Mouse (Mus musculus) forebrain, embryonic 15.5 days (tissue): Measurements from ENCODE around the gene Gpr153. TPM values are rescaled to one million over a fixed set of nuclear protein-coding genes. Genes with fewer than 3 reads are reported as not detected.
"Not testable (repeated sequence)": the region's sequence is repeated elsewhere in the genome, so short reads cannot be mapped to it uniquely, and the experiment has no call there.

Experiments
- ATAC-seq: fragments of 200-750 bp; cut with Nextera tagmentation; replicated peaks from 2 replicates; pipeline ENCODE4 v1.8.0; 2017; ENCODE audit warnings: mild to moderate bottlenecking, moderate TSS enrichment, moderate library complexity
- H3K27ac ChIP-seq: fragments of 300-500 bp; sonication (generic); replicated peaks from 2 replicates; pipeline ENCODE4 v1.5.1; 2015; ENCODE audit warnings: mild to moderate bottlenecking, inconsistent platforms
- H3K27me3 ChIP-seq: fragments of 300-500 bp; sonication (generic); 2 replicates; pipeline ENCODE4 v1.6.1; 2015; ENCODE audit warnings: inconsistent platforms
- H3K36me3 ChIP-seq: fragments of 300-500 bp; sonication (generic); 2 replicates; pipeline ENCODE4 v1.6.1; 2015; ENCODE audit warnings: mild to moderate bottlenecking, inconsistent platforms
- H3K4me1 ChIP-seq: fragments of 300-500 bp; sonication (generic); 2 replicates; pipeline ENCODE4 v1.6.1; 2015; ENCODE audit warnings: inconsistent platforms
- H3K4me2 ChIP-seq: fragments of 300-500 bp; sonication (generic); replicated peaks from 2 replicates; pipeline ENCODE4 v1.6.1; 2015; ENCODE audit warnings: mild to moderate bottlenecking, inconsistent platforms
- H3K4me3 ChIP-seq: fragments of 300-500 bp; sonication (generic); 2 replicates; pipeline ENCODE4 v1.5.1; 2015; ENCODE audit warnings: mild to moderate bottlenecking, inconsistent platforms
- H3K9ac ChIP-seq: fragments of 300-500 bp; sonication (generic); replicated peaks from 2 replicates; pipeline ENCODE4 v1.6.1; 2015; ENCODE audit warnings: mild to moderate bottlenecking, inconsistent platforms
- H3K9me3 ChIP-seq: fragments of 300-500 bp; sonication (generic); 2 replicates; pipeline ENCODE4 v1.6.1; 2016; ENCODE audit warnings: inconsistent platforms
- WGBS: fragments of 180-500 bp; shearing (Covaris S2); methylation state at CpG from one replicate; pipeline ENCODE4 v1.1.7; 2015; ENCODE audit warnings: mixed read lengths; 5-methylcytosine and 5-hydroxymethylcytosine counted together
- polyA plus RNA-seq: library from polyadenylated mRNA; unstranded; fragments of >200 nt; fragmentation: Nextera tagmentation; extraction: Ambion mirVana; gene quantifications from 2 replicates; pipeline ENCODE4 v1.2.1, GENCODE M21; 2015

Gene Gpr153
- polyA plus RNA-seq = 5.7 and 6.3 TPM in 2 replicates

DNA sequence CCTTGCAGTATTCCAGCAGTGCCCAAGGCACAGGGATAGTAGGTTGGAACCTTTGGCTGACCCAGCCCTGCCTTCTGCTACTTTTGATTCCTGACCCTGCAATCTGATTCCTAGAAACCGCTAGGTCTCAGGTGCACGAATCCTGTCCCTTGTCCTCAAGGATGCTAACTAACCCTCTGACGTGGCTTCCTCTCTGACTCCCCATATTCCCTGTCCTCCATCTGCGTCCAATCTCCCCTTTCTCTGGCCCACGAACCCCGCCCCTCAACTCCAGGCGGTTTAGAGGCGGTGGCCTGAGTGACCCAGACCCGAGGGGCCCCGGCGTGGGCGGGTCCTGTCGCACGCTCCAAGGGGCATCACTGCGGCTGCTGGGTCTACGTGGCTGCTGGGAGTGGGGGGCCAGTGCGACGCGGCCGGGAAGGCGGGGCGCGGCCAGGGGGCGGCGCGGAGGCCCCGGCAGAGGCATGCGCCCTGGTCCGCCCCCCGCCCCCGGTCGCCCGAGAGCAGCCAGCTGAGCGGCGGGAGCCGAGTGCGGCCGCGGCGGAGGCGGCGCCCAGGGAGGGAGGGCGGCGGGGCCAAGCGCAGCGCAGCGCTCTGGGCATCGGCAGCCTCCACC lies at the start of gene Gpr153:
Gene Gpr153 (plus strand): TSS at position 612 of the 616 bp plus-strand sequence.
- Histone ChIP-seq H3K4me1 (peaks cover 22% of the 10 kb centered on the region), H3K9me3 (no peaks in the 10 kb centered on the region), H3K9ac (peak within 1 kb of the TSS; percentile 58), H3K4me2 (peak within 1 kb of the TSS; percentile 77), H3K27ac (peak within 1 kb of the TSS; percentile 49), H3K36me3 (no peaks in the 10 kb centered on the region), H3K4me3 (peak within 1 kb of the TSS; percentile 54), H3K27me3 (peaks cover 20% of the 10 kb centered on the region; the same call in 1 of the 2 replicates)
- WGBS = 2% methylated on average over 42 of the region's 48 CpGs
- ATAC-seq = peak; percentile 67

DNA sequence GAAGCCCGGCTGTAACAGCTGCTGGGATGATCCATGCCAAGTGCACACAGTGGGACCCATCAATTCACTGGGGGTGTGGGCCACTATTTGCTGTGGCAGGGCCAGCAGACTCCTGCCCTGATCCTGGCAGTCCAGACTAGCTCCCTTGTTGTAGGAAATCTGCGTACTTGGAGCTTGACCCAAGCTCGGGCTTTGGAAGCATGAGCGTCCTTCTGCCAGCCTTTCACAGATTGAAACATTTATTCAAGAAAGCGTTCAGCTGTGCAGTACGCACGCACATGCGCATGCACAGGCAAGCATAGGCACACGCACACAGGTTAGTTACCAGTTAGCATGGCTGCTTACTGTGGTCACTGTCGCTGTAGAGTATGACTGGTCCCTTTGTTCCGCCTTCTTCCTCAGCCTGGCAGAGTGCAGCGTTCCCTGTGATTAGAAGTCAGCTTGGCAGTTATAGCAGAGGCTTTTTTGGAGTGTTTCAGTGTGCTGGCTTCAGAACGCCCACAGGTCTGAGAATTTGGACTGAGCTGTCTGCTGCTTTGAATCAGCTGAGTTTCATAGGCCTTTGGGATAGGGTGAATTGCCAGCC lies 47.0 kb upstream of the Gpr153 start:
- Histone ChIP-seq H3K9me3 (no peaks in the 10 kb centered on the region), H3K4me1 (peaks cover 23% of the 10 kb centered on the region), H3K27ac (peak overlapping the region; percentile 66), H3K4me2 (no peak overlapping the region), H3K4me3 (no peak overlapping the region), H3K27me3 (no peaks in the 10 kb centered on the region), H3K36me3 (0 out of 2 replicates have a peak, but pooled peaks cover 4% of the 10 kb centered on the region), H3K9ac (no peak overlapping the region; the same call in 1 of the 2 replicates)
- WGBS = 65% methylated on average over 13 of the region's 13 CpGs
- ATAC-seq = peak; percentile 48

DNA sequence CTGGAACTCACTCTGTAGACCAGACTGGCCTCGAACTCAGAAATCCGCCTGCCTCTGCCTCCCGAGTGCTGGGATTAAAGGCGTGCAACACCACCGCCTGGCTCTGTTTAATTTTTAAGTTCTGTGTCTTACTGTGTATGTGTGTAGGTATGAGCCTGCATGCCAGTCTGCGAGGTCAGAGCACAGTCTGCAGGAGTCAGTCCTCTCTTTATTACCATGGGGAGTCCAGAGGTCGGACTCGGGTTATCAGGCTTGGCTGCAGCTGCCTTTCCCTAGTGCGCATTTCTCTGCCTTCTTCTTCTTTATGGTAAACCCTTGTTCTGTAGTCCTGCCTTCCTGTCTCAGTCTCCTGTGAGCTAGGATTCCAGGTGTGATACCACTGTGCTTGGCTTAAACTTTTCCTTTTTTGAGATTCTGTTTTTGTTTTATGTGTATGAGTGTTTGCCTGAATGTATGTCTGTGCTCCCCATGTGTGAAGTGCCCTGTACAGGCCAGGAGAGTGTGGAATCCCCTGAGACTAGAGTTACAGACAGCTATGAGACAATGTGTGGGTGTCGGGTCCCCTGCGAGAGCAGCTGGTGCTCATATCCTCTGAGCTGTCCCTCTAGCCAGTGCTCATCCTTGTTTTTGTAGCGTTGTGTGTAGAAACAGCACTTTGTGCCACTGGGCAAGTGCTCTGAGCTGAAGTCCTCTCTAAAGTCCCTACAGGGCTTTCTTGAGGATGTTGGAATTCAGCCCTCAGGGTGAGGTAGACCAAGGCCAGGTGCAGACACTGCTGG lies 46.1 kb upstream of the Gpr153 start:
- H3K27me3 ChIP-seq = no peaks in the 10 kb centered on the region
- no peaks in the 10 kb centered on the region for H3K9me3 ChIP-seq
- 0 out of 2 replicates have a peak overlapping the region, but pooled peaks have one; percentile 66 for H3K27ac ChIP-seq
- 0 out of 2 replicates have a peak, but pooled peaks cover 4% of the 10 kb centered on the region for H3K36me3 ChIP-seq
- peaks cover 15% of the 10 kb centered on the region for H3K4me1 ChIP-seq
- no peak for ATAC-seq
- 90% methylated on average over 12 of the region's 12 CpGs for WGBS
- H3K9ac ChIP-seq = no peak overlapping the region
- no peak overlapping the region for H3K4me3 ChIP-seq
- H3K4me2 ChIP-seq = no peak overlapping the region

DNA sequence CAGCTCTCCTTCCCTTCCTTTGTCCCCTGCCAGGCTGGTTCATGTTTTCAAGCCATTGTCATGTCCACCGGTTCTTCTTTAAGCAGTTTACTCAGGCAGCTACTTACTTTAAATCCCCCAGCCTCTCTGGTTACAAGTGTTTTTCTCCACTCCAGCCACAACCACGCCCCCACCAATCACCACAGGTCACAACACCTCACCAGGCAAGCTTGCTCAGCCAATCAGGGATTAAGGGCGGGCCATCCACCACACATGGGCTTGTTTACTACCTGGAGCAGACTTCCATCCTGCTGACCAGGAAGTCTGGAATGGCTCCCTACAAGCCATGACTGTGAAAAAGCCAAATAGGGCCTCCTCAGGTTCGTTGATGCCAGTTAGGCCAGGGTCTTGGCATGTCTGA lies 43.7 kb upstream of the Gpr153 start:
- not testable (repeated sequence) for H3K9ac ChIP-seq, H3K4me2 ChIP-seq, H3K27ac ChIP-seq, H3K9me3 ChIP-seq, H3K36me3 ChIP-seq, H3K27me3 ChIP-seq, ATAC-seq, H3K4me3 ChIP-seq
- H3K4me1 ChIP-seq = peaks cover 15% of the 10 kb centered on the region
- 54% methylated on average over 4 of the region's 4 CpGs for WGBS

DNA sequence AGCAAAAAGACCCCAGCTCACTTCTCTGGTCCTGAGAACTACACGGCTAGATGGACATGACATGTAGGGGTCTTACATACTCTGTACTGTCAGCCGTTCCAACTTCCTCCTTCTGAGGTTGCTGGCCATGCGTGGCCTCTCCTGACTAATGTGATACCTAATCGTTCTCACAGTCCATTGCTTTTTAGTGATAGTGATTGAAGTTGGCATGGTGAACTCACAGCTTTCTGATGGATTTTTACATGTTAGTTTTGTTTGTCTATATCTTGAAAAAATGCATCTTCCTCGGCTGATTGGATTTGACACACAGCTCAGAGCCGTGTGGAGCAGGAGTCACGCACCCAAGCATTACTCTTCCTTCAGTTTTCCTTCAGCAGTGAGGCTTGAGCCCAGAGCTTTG lies 42.7 kb upstream of the Gpr153 start:
- no peak for ATAC-seq
- H3K9me3 ChIP-seq = no peaks in the 10 kb centered on the region
- peaks cover 10% of the 10 kb centered on the region for H3K4me1 ChIP-seq
- H3K27me3 ChIP-seq = no peaks in the 10 kb centered on the region
- H3K36me3 ChIP-seq = 0 out of 2 replicates have a peak, but pooled peaks cover 4% of the 10 kb centered on the region
- no peak overlapping the region for H3K27ac ChIP-seq
- no peak overlapping the region for H3K4me2 ChIP-seq
- no peak overlapping the region for H3K9ac ChIP-seq
- no peak overlapping the region for H3K4me3 ChIP-seq
- WGBS = 91% methylated on average over 7 of the region's 7 CpGs

- Histone ChIP-seq H3K27ac (no peak overlapping the region), H3K4me1 (no peaks in the 10 kb centered on the region), H3K9me3 (no peaks in the 10 kb centered on the region), H3K27me3 (no peaks in the 10 kb centered on the region), H3K9ac (no peak overlapping the region), H3K4me2 (no peak overlapping the region), H3K36me3 (0 out of 2 replicates have a peak, but pooled peaks cover 4% of the 10 kb centered on the region), H3K4me3 (no peak overlapping the region)
- no peak for ATAC-seq
- 94% methylated on average over 4 of the region's 4 CpGs for WGBS
These were observed 41.6 kb upstream of the Gpr153 start for GRCm38 (mm10) chr4:152232411-152232903.

- Histone ChIP-seq H3K27me3 (no peaks in the 10 kb centered on the region), H3K27ac (no peak overlapping the region), H3K9ac (no peak overlapping the region), H3K4me1 (0 out of 2 replicates have a peak, but pooled peaks cover under 1% of the 10 kb centered on the region), H3K9me3 (no peaks in the 10 kb centered on the region), H3K4me3 (no peak overlapping the region), H3K4me2 (no peak overlapping the region), H3K36me3 (no peaks in the 10 kb centered on the region)
- no peak for ATAC-seq
- 76% methylated on average over 4 of the region's 4 CpGs for WGBS
These were observed 34.1 kb upstream of the Gpr153 start for GRCm38 (mm10) chr4:152239974-152240373.

GRCm38 (mm10) chr4:152243241-152243891 lies 30.7 kb upstream of the Gpr153 start:
- Histone ChIP-seq H3K9ac (no peak overlapping the region), H3K27ac (no peak overlapping the region), H3K27me3 (no peaks in the 10 kb centered on the region), H3K4me2 (no peak overlapping the region), H3K4me3 (no peak overlapping the region), H3K36me3 (no peaks in the 10 kb centered on the region), H3K4me1 (0 out of 2 replicates have a peak, but pooled peaks cover 13% of the 10 kb centered on the region), H3K9me3 (no peaks in the 10 kb centered on the region)
- 90% methylated on average over 9 of the region's 9 CpGs for WGBS
- ATAC-seq = no peak

DNA sequence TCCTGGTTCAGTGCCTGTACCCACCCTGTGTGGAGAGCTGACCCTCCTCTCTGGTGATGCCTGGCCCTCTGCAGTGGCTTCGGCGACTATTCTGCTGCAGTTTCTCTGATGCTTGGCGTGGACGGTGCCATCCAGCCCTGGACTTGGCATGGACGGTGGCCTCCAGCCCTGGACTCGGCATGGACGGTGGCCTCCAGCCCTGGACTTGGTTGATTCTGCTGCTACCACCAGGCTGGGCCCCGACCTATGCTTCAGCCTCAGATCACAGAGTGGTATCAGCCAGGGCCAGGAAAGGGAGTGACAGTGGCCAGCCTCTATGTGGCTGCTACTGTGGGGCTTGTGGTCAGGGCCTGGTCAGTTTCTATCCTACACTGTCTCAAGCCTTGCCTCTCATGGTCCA lies 30.1 kb upstream of the Gpr153 start:
- no peak for ATAC-seq
- H3K4me2 ChIP-seq = no peak overlapping the region
- no peak overlapping the region for H3K9ac ChIP-seq
- no peak overlapping the region for H3K4me3 ChIP-seq
- 93% methylated on average over 8 of the region's 8 CpGs for WGBS
- H3K36me3 ChIP-seq = no peaks in the 10 kb centered on the region
- 0 out of 2 replicates have a peak, but pooled peaks cover 13% of the 10 kb centered on the region for H3K4me1 ChIP-seq
- H3K9me3 ChIP-seq = no peaks in the 10 kb centered on the region
- no peak overlapping the region for H3K27ac ChIP-seq
- no peaks in the 10 kb centered on the region for H3K27me3 ChIP-seq

GRCm38 (mm10) chr4:152244545-152245522 lies 29.2 kb upstream of the Gpr153 start:
- Histone ChIP-seq H3K27me3 (no peaks in the 10 kb centered on the region), H3K9ac (no peak overlapping the region), H3K4me3 (no peak overlapping the region), H3K4me1 (0 out of 2 replicates have a peak, but pooled peaks cover 13% of the 10 kb centered on the region), H3K4me2 (no peak overlapping the region), H3K36me3 (no peaks in the 10 kb centered on the region), H3K9me3 (no peaks in the 10 kb centered on the region), H3K27ac (no peak overlapping the region)
- ATAC-seq = no peak
- 90% methylated on average over 11 of the region's 11 CpGs for WGBS

GRCm38 (mm10) chr4:152246011-152246410 lies 28.0 kb upstream of the Gpr153 start:
- no peak overlapping the region for H3K4me2 ChIP-seq
- no peaks in the 10 kb centered on the region for H3K36me3 ChIP-seq
- ATAC-seq = no peak
- H3K4me3 ChIP-seq = no peak overlapping the region
- H3K27me3 ChIP-seq = no peaks in the 10 kb centered on the region
- H3K9ac ChIP-seq = no peak overlapping the region
- H3K9me3 ChIP-seq = no peaks in the 10 kb centered on the region
- H3K4me1 ChIP-seq = 0 out of 2 replicates have a peak, but pooled peaks cover 13% of the 10 kb centered on the region
- WGBS = 62% methylated on average over 6 of the region's 6 CpGs
- peak overlapping the region; percentile 29 for H3K27ac ChIP-seq
